Mouse (Mus musculus): ENCODE results near the gene Clasp2. TPM values are rescaled to one million over a fixed set of nuclear protein-coding genes. Genes with fewer than 3 reads are reported as not detected.

Clasp2 gene
- polyA plus RNA-seq, 1 experiment, result 3.3 TPM

GRCm38 (mm10) chr9:113813086-113813485 is 71.8 kb downstream of the Clasp2 start:
- 90% methylated on average over 5 of the region's 5 CpGs for WGBS
- no peaks in the 10 kb centered on the region for H3K27me3 ChIP-seq (ENCODE audit: control insufficient read depth, insufficient read depth, low read length)
- no peak overlapping the region for H3K4me3 ChIP-seq (ENCODE audit: low read depth, low read length)
- peaks cover 3% of the 10 kb centered on the region for H3K4me1 ChIP-seq (ENCODE audit: control insufficient read depth, insufficient read depth, insufficient read length, low read length)
- TF ChIP-seq CTCF (IDR thresholded peaks at IDR 0.05; ENCODE audit: extremely low read depth, insufficient read length, insufficient replicate concordance, low read depth, low read length) (no peak), POLR2A (IDR thresholded peaks at IDR 0.05; ENCODE audit: low read depth, low read length) (no peak)
- no peak overlapping the region for H3K27ac ChIP-seq (ENCODE audit: insufficient read depth, low read depth, low read length)
- no peaks in the 10 kb centered on the region; the same call in 1 of the 2 replicates for H3K36me3 ChIP-seq (ENCODE audit: control insufficient read depth, insufficient read depth, low read length)

- WGBS, result 70% methylated on average over 2 of the region's 2 CpGs
Measured at GRCm38 (mm10) chr9:113815836-113816235, 74.6 kb downstream of the Clasp2 start.

GRCm38 (mm10) chr9:113822150-113822549 is 80.9 kb downstream of the Clasp2 start:
- Histone ChIP-seq H3K36me3 (ENCODE audit: control insufficient read depth, insufficient read depth, low read length) (no peaks in the 10 kb centered on the region), H3K27ac (ENCODE audit: insufficient read depth, low read depth, low read length) (no peak overlapping the region), H3K27me3 (ENCODE audit: control insufficient read depth, insufficient read depth, low read length) (no peaks in the 10 kb centered on the region), H3K4me3 (ENCODE audit: low read depth, low read length) (no peak overlapping the region), H3K4me1 (ENCODE audit: control insufficient read depth, insufficient read depth, insufficient read length, low read length) (no peaks in the 10 kb centered on the region)
- TF ChIP-seq CTCF (IDR thresholded peaks at IDR 0.05; ENCODE audit: extremely low read depth, insufficient read length, insufficient replicate concordance, low read depth, low read length), result no peak
- TF ChIP-seq POLR2A (IDR thresholded peaks at IDR 0.05; ENCODE audit: low read depth, low read length), result no peak
- WGBS, result 66% methylated on average over 1 of the region's 1 CpGs

More at GRCm38 (mm10) chr9:113815836-113816235, 74.6 kb downstream of the Clasp2 start:
- H3K36me3 ChIP-seq (ENCODE audit: control insufficient read depth, insufficient read depth, low read length), result no peaks in the 10 kb centered on the region; the same call in 1 of the 2 replicates
- H3K4me3 ChIP-seq (ENCODE audit: low read depth, low read length), result no peak overlapping the region
- H3K4me1 ChIP-seq (ENCODE audit: control insufficient read depth, insufficient read depth, insufficient read length, low read length), result peaks cover 3% of the 10 kb centered on the region
- TF ChIP-seq CTCF (IDR thresholded peaks at IDR 0.05; ENCODE audit: extremely low read depth, insufficient read length, insufficient replicate concordance, low read depth, low read length), result no peak
- no peak for TF ChIP-seq POLR2A (IDR thresholded peaks at IDR 0.05; ENCODE audit: low read depth, low read length)
- no peak overlapping the region for H3K27ac ChIP-seq (ENCODE audit: insufficient read depth, low read depth, low read length)
- H3K27me3 ChIP-seq (ENCODE audit: control insufficient read depth, insufficient read depth, low read length), result no peaks in the 10 kb centered on the region

- no peak overlapping the region for H3K27ac ChIP-seq (ENCODE audit: insufficient read depth, low read depth, low read length)
- WGBS, result 91% methylated on average over 9 of the region's 9 CpGs
- H3K27me3 ChIP-seq (ENCODE audit: control insufficient read depth, insufficient read depth, low read length), result no peaks in the 10 kb centered on the region
- no peaks in the 10 kb centered on the region for H3K36me3 ChIP-seq (ENCODE audit: control insufficient read depth, insufficient read depth, low read length)
- TF ChIP-seq POLR2A (IDR thresholded peaks at IDR 0.05; ENCODE audit: low read depth, low read length) (no peak), CTCF (IDR thresholded peaks at IDR 0.05; ENCODE audit: extremely low read depth, insufficient read length, insufficient replicate concordance, low read depth, low read length) (no peak)
- H3K4me1 ChIP-seq (ENCODE audit: control insufficient read depth, insufficient read depth, insufficient read length, low read length), result no peaks in the 10 kb centered on the region
- no peak overlapping the region for H3K4me3 ChIP-seq (ENCODE audit: low read depth, low read length)
Measured at GRCm38 (mm10) chr9:113828719-113829118, 87.4 kb downstream of the Clasp2 start.

GRCm38 (mm10) chr9:113830219-113830618 is 88.9 kb downstream of the Clasp2 start:
- WGBS, result 80% methylated on average over 3 of the region's 3 CpGs
- H3K27me3 ChIP-seq (ENCODE audit: control insufficient read depth, insufficient read depth, low read length), result no peaks in the 10 kb centered on the region
- no peak overlapping the region for H3K27ac ChIP-seq (ENCODE audit: insufficient read depth, low read depth, low read length)
- no peaks in the 10 kb centered on the region for H3K4me1 ChIP-seq (ENCODE audit: control insufficient read depth, insufficient read depth, insufficient read length, low read length)
- no peak overlapping the region for H3K4me3 ChIP-seq (ENCODE audit: low read depth, low read length)
- H3K36me3 ChIP-seq (ENCODE audit: control insufficient read depth, insufficient read depth, low read length), result no peaks in the 10 kb centered on the region
- no peak for TF ChIP-seq CTCF (IDR thresholded peaks at IDR 0.05; ENCODE audit: extremely low read depth, insufficient read length, insufficient replicate concordance, low read depth, low read length)
- no peak for TF ChIP-seq POLR2A (IDR thresholded peaks at IDR 0.05; ENCODE audit: low read depth, low read length)

GRCm38 (mm10) chr9:113833481-113833880 is 92.2 kb downstream of the Clasp2 start:
- Histone ChIP-seq H3K27ac (ENCODE audit: insufficient read depth, low read depth, low read length) (no peak overlapping the region), H3K4me3 (ENCODE audit: low read depth, low read length) (no peak overlapping the region), H3K4me1 (ENCODE audit: control insufficient read depth, insufficient read depth, insufficient read length, low read length) (peaks cover 2% of the 10 kb centered on the region; the same call in 1 of the 2 replicates), H3K36me3 (ENCODE audit: control insufficient read depth, insufficient read depth, low read length) (no peaks in the 10 kb centered on the region), H3K27me3 (ENCODE audit: control insufficient read depth, insufficient read depth, low read length) (no peaks in the 10 kb centered on the region)
- WGBS, result 90% methylated on average over 7 of the region's 7 CpGs
- TF ChIP-seq CTCF (IDR thresholded peaks at IDR 0.05; ENCODE audit: extremely low read depth, insufficient read length, insufficient replicate concordance, low read depth, low read length) (no peak), POLR2A (IDR thresholded peaks at IDR 0.05; ENCODE audit: low read depth, low read length) (no peak)

GRCm38 (mm10) chr9:113837001-113837400 is 95.7 kb downstream of the Clasp2 start:
- WGBS, result 90% methylated on average over 4 of the region's 4 CpGs
- peaks cover 2% of the 10 kb centered on the region; the same call in 1 of the 2 replicates for H3K4me1 ChIP-seq (ENCODE audit: control insufficient read depth, insufficient read depth, insufficient read length, low read length)
- no peaks in the 10 kb centered on the region for H3K27me3 ChIP-seq (ENCODE audit: control insufficient read depth, insufficient read depth, low read length)

More at GRCm38 (mm10) chr9:113837001-113837400, 95.7 kb downstream of the Clasp2 start:
- Histone ChIP-seq H3K4me3 (ENCODE audit: low read depth, low read length) (no peak overlapping the region), H3K36me3 (ENCODE audit: control insufficient read depth, insufficient read depth, low read length) (no peaks in the 10 kb centered on the region), H3K27ac (ENCODE audit: insufficient read depth, low read depth, low read length) (no peak overlapping the region)
- TF ChIP-seq CTCF (IDR thresholded peaks at IDR 0.05; ENCODE audit: extremely low read depth, insufficient read length, insufficient replicate concordance, low read depth, low read length) (no peak), POLR2A (IDR thresholded peaks at IDR 0.05; ENCODE audit: low read depth, low read length) (no peak)

All from small intestine, adult 2 months (tissue).